Mouse (Mus musculus) layer of hippocampus, adult 9-10 months (tissue): Measurements from ENCODE around the gene Olfr943.

Experiments
- DNase-seq: peaks from one replicate; pipeline ENCODE4 v3.0.0; 2022; ENCODE audit warnings: low spot score

Olfr943 gene

DNA sequence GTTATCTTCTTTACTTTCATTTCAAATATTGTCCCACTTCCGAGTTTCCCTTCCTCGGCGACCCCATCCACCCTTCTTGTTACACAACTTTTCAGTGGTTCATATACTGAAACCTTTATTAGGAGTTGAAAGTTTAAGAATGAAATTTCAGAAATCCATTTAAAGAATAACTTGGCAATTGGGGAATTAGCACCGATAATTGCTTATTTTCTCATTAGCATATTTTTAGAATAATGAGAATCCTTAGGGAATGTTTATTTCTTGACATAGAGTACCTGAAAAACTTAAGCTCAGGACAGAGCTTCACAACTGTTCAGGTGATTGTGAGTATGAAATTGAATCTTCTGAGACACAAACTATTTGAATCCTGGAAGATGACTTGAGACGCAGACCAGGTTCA, at the start of gene Olfr943:
Gene Olfr943 (plus strand): TSS at position 301 of the 400 bp plus-strand sequence.
- no peak for DNase-seq

- no peak for DNase-seq
Observed at GRCm38 (mm10) chr9:39127326-39127725, 38.8 kb upstream of the Olfr943 start.

DNA sequence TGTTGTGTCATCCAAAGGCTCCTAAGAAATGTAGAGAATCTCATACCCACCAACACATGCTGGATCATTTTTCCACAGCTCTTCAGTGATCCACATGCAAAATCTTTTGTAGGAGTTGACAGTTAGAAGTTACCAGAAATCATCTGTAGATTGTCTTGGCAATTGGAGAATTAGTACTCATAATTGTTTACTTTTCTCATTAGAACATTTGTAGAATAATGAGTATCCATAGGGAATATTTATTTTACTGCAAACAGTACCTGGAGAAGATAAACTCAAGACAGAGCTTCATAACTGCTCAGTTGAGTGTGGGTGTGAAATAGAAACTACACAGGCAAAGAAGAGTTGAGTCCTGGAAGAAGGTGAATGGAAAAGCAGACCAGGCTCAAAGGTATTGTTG, 38.3 kb upstream of the Olfr943 start, which contains the start of gene Olfr27:
Gene Olfr27 (plus strand): TSS at position 301 of the 400 bp plus-strand sequence.
- no peak for DNase-seq

DNA sequence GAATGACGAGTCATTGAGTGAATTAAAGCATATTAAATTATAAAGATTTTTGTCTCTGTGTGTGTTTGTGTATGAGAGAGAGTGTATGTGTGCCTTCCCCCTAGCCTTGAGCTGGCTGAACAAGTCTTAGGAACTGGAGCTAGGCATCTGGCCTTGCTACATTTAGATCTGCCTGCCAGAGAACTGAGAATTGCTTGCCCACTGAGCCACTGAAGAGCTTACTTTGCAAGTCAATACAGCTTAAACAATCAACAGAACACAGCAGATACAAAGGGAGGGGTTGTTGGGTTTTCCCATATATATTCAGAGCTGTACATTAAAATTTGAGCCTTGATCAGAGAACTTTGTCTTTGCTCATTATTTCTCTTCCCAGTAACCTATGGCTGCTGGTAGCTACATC, 13.7 kb upstream of the Olfr943 start:
- no peak for DNase-seq

DNA sequence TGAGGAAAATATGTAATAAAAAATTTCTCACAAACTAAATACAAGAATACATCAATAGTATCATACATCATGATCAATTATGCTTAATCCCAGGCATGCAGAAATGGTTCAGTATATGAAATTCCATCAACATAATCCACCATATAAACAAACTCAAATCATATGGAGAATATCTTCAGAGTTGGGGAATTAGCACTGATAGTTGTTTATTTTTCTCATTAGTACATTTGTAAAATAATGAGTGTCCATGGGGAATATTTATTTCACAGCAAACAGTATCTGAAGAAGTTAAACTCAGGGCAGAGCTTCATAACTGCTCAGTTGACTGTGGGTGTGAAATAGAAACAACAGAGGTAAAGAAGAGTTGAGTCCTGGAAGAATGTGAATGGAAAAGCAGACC, 35.5 kb downstream of the Olfr943 start, which contains the start of gene Olfr944:
Gene Olfr944 (plus strand): TSS at position 301 of the 400 bp plus-strand sequence.
- no peak for DNase-seq
